8 mouse cellular contexts compared by ENCODE assay signal in the genomic region with DNA sequence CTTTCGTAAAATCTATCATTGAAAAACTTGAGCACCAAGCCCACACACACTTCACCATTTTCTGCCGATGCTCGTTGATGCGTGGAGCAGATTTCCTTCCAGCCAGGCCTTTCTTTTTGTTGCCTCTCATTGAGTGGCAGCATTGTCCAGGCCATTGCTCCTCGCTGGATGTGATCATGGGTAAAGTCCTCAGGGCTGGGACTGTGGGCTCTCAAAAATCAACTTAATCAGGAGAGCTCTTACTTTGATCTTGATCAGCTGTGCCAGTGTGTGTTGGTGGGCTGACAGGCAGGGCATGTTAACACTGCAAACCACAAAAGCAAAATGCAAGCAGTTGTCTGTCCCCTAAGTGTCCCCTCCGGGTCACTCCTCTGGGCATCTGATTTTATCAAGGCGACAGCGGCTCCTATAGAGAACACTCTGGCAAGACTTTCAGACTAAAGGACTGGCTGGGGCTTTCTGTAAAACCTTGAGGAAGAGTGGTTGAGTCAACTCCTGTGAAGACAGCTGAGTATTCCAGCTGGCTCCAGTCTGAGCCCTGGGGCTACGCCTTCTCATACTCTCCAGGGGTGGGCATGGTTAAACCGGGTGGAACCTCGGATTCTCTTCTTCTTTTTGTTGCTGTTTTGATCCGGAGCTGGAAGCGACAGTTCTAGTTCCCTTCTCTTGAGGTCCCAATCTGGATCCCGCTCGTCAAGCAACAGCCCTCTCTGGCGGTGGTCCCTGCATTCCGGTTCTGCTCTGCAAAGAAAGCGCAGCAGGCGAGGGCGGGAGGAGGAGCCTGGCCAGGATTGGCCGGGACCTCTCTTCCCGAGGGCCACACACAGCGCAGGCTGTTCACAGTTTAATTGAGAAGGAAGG. TPM values are rescaled to one million over a fixed set of nuclear protein-coding genes. Genes with fewer than 3 reads are reported as not detected.
DNase-seq lines count a peak whose midpoint lies in the region; ATAC-seq lines count a peak whose summit lies in the region.

No protein-coding gene starts in this region.

- peak; percentile 14 to 27 for DNase-seq in adrenal gland, adult (ENCODE audit: inconsistent age in 2 of 2, low spot score in 1 of 2)
- DNase-seq in adrenal gland, adult 18-20 months (ENCODE audit: low spot score in 2 of 2), result no peak
- DNase-seq in T-cell, adult 2 months (ENCODE audit: low spot score), result no peak

- peak overlapping the region; percentile 47 for H3K4me2 ChIP-seq in embryonic facial prominence, embryonic 15.5 days (replicated peaks)
- peak overlapping the region; percentile 74 for H3K4me2 ChIP-seq in heart, embryonic 13.5 days
- peak overlapping the region; percentile 59 for H3K4me2 ChIP-seq in kidney, embryonic 15.5 days
- peak overlapping the region; percentile 52 for H3K4me2 ChIP-seq in liver, embryonic 16.5 days (ENCODE audit: low read depth, low read length)
- H3K4me2 ChIP-seq in neural tube, embryonic 13.5 days, result peak overlapping the region; percentile 51

- no peaks in the 10 kb centered on the region for H3K36me3 ChIP-seq in embryonic facial prominence, embryonic 15.5 days
- no peaks in the 10 kb centered on the region for H3K36me3 ChIP-seq in heart, embryonic 13.5 days
- H3K36me3 ChIP-seq in kidney, embryonic 15.5 days, result no peaks in the 10 kb centered on the region
- no peaks in the 10 kb centered on the region for H3K36me3 ChIP-seq in liver, embryonic 16.5 days (ENCODE audit: control insufficient read depth, insufficient read depth)
- no peaks in the 10 kb centered on the region for H3K36me3 ChIP-seq in neural tube, embryonic 13.5 days

- ATAC-seq in embryonic facial prominence, embryonic 15.5 days (ENCODE audit: insufficient number of reproducible peaks, low FRiP score, low TSS enrichment, low read depth), result peak; percentile 87
- ATAC-seq in heart, embryonic 13.5 days (ENCODE audit: extremely low read depth, insufficient number of reproducible peaks, low FRiP score, low TSS enrichment), result no peak; the same call in 1 of the 2 replicates
- peak; percentile 97 for ATAC-seq in kidney, embryonic 15.5 days (replicated peaks; ENCODE audit: low FRiP score)
- ATAC-seq in liver, embryonic 16.5 days (ENCODE audit: low read depth), result peak; percentile 50; the same call in 1 of the 2 replicates
- peak; percentile 61 for ATAC-seq in neural tube, embryonic 13.5 days (ENCODE audit: low read depth)

- H3K9ac ChIP-seq in embryonic facial prominence, embryonic 15.5 days, result no peak overlapping the region
- peak overlapping the region; percentile 75 for H3K9ac ChIP-seq in heart, embryonic 13.5 days
- peak overlapping the region; percentile 18; the same call in 1 of the 2 replicates for H3K9ac ChIP-seq in kidney, embryonic 15.5 days
- no peak overlapping the region for H3K9ac ChIP-seq in liver, embryonic 16.5 days (ENCODE audit: low read depth, low read length)
- no peak overlapping the region for H3K9ac ChIP-seq in neural tube, embryonic 13.5 days

- H3K9me3 ChIP-seq in embryonic facial prominence, embryonic 15.5 days (replicated peaks), result no peaks in the 10 kb centered on the region
- H3K9me3 ChIP-seq in heart, embryonic 13.5 days, result no peaks in the 10 kb centered on the region
- H3K9me3 ChIP-seq in kidney, embryonic 15.5 days (replicated peaks), result no peaks in the 10 kb centered on the region
- H3K9me3 ChIP-seq in liver, embryonic 16.5 days (replicated peaks; ENCODE audit: control insufficient read depth, low read length), result no peaks in the 10 kb centered on the region
- no peaks in the 10 kb centered on the region for H3K9me3 ChIP-seq in neural tube, embryonic 13.5 days

- H3K27ac ChIP-seq in embryonic facial prominence, embryonic 15.5 days (replicated peaks), result peak overlapping the region; percentile 36; the same call in 1 of the 2 replicates
- no peak overlapping the region for H3K27ac ChIP-seq in heart, embryonic 13.5 days (replicated peaks)
- H3K27ac ChIP-seq in kidney, embryonic 15.5 days, result peak overlapping the region; percentile 80
- no peak overlapping the region for H3K27ac ChIP-seq in liver, embryonic 16.5 days (ENCODE audit: low read length)
- H3K27ac ChIP-seq in neural tube, embryonic 13.5 days (replicated peaks), result no peak overlapping the region

- WGBS in embryonic facial prominence, embryonic 15.5 days, result 13% methylated on average over 23 of the region's 23 CpGs
- 17% methylated on average over 23 of the region's 23 CpGs for WGBS in heart, embryonic 13.5 days
- WGBS in kidney, embryonic 15.5 days, result 16% methylated on average over 23 of the region's 23 CpGs
- 21% methylated on average over 23 of the region's 23 CpGs for WGBS in liver, embryonic 16.5 days (ENCODE audit: insufficient replicate concordance)
- 10% methylated on average over 23 of the region's 23 CpGs for WGBS in neural tube, embryonic 13.5 days

- peak overlapping the region; percentile 27 for H3K4me3 ChIP-seq in embryonic facial prominence, embryonic 15.5 days (replicated peaks)
- H3K4me3 ChIP-seq in heart, embryonic 13.5 days, result peak overlapping the region; percentile 47
- peak overlapping the region; percentile 29 for H3K4me3 ChIP-seq in kidney, embryonic 15.5 days (replicated peaks)
- peak overlapping the region; percentile 23; the same call in 1 of the 2 replicates for H3K4me3 ChIP-seq in liver, embryonic 16.5 days (ENCODE audit: low read depth, low read length)
- H3K4me3 ChIP-seq in neural tube, embryonic 13.5 days, result peak overlapping the region; percentile 18

- H3K27me3 ChIP-seq in embryonic facial prominence, embryonic 15.5 days, result no peaks in the 10 kb centered on the region
- H3K27me3 ChIP-seq in heart, embryonic 13.5 days (replicated peaks), result no peaks in the 10 kb centered on the region
- H3K27me3 ChIP-seq in kidney, embryonic 15.5 days, result no peaks in the 10 kb centered on the region
- no peaks in the 10 kb centered on the region for H3K27me3 ChIP-seq in liver, embryonic 16.5 days (ENCODE audit: control insufficient read depth, insufficient read depth, low read depth, low read length)
- no peaks in the 10 kb centered on the region for H3K27me3 ChIP-seq in neural tube, embryonic 13.5 days

- peaks cover 9% of the 10 kb centered on the region; the same call in 1 of the 2 replicates for H3K4me1 ChIP-seq in embryonic facial prominence, embryonic 15.5 days
- H3K4me1 ChIP-seq in heart, embryonic 13.5 days, result peaks cover 6% of the 10 kb centered on the region; the same call in 1 of the 2 replicates
- peaks cover 9% of the 10 kb centered on the region for H3K4me1 ChIP-seq in kidney, embryonic 15.5 days
- no peaks in the 10 kb centered on the region; the same call in 1 of the 2 replicates for H3K4me1 ChIP-seq in liver, embryonic 16.5 days (ENCODE audit: control insufficient read depth, low read depth, low read length)
- peaks cover 10% of the 10 kb centered on the region for H3K4me1 ChIP-seq in neural tube, embryonic 13.5 days (replicated peaks)

RNA-seq across cellular contexts. Expression of a gene that starts 8.8 kb away (rescaled TPM):
- total RNA-seq in adrenal gland, adult 18-20 months (2021), result not detected
- polyA plus RNA-seq in embryonic facial prominence, embryonic 15.5 days (2015; fragmentation: Nextera tagmentation; extraction: Ambion mirVana), result 0.59 and 1.3 TPM in 2 replicates
- polyA plus RNA-seq in heart, embryonic 13.5 days (2015; fragmentation: Nextera tagmentation; extraction: Ambion mirVana), result 0.11 TPM in 1 of 2 replicates, not detected in the other
- polyA plus RNA-seq in kidney, embryonic 15.5 days (2015; fragmentation: Nextera tagmentation; extraction: Ambion mirVana), result 0.17 and 0.47 TPM in 2 replicates
- not detected in 2 replicates for polyA plus RNA-seq in liver, embryonic 16.5 days (2015; fragmentation: Nextera tagmentation; extraction: Ambion mirVana)
- polyA plus RNA-seq in neural tube, embryonic 13.5 days (2015; fragmentation: Nextera tagmentation; extraction: Ambion mirVana), result 0.14 and 0.39 TPM in 2 replicates

RNA-seq across cellular contexts. Expression of a gene that starts 32.0 kb away (rescaled TPM):
- total RNA-seq in adrenal gland, adult 18-20 months (2021), result under 1 TPM in 1 of 2 experiments, not detected in 1; 0.23 TPM
- 0.25 and 0.40 TPM in 2 replicates for polyA plus RNA-seq in embryonic facial prominence, embryonic 15.5 days (2015; fragmentation: Nextera tagmentation; extraction: Ambion mirVana)
- not detected in 2 replicates for polyA plus RNA-seq in heart, embryonic 13.5 days (2015; fragmentation: Nextera tagmentation; extraction: Ambion mirVana)
- polyA plus RNA-seq in kidney, embryonic 15.5 days (2015; fragmentation: Nextera tagmentation; extraction: Ambion mirVana), result 37.4 TPM in 2 replicates
- polyA plus RNA-seq in liver, embryonic 16.5 days (2015; fragmentation: Nextera tagmentation; extraction: Ambion mirVana), result 0.07 and 0.24 TPM in 2 replicates
- polyA plus RNA-seq in neural tube, embryonic 13.5 days (2015; fragmentation: Nextera tagmentation; extraction: Ambion mirVana), result not detected in 2 replicates

RNA-seq across cellular contexts. Expression of a gene that starts 33.3 kb away (rescaled TPM):
- 10 to 100 TPM; 16.9 to 34.4 TPM for total RNA-seq in adrenal gland, adult 18-20 months (2021)
- 12.5 and 14.6 TPM in 2 replicates for polyA plus RNA-seq in embryonic facial prominence, embryonic 15.5 days (2015; fragmentation: Nextera tagmentation; extraction: Ambion mirVana)
- 12.5 and 13.2 TPM in 2 replicates for polyA plus RNA-seq in heart, embryonic 13.5 days (2015; fragmentation: Nextera tagmentation; extraction: Ambion mirVana)
- polyA plus RNA-seq in kidney, embryonic 15.5 days (2015; fragmentation: Nextera tagmentation; extraction: Ambion mirVana), result 66.6 and 67.2 TPM in 2 replicates
- 33.6 and 35.9 TPM in 2 replicates for polyA plus RNA-seq in liver, embryonic 16.5 days (2015; fragmentation: Nextera tagmentation; extraction: Ambion mirVana)
- polyA plus RNA-seq in neural tube, embryonic 13.5 days (2015; fragmentation: Nextera tagmentation; extraction: Ambion mirVana), result 63.6 and 66.2 TPM in 2 replicates

Comparison
In these comparisons a context has a peak if more than half of its experiments do, and no peak if none do; other contexts are left out.
1. DNase-seq: peak in adrenal gland, adult (2 of 2); none in adrenal gland, adult 18-20 months (0 of 2) and T-cell, adult 2 months (single experiment).
2. H3K27ac ChIP-seq: peak in embryonic facial prominence, embryonic 15.5 days (single experiment) and kidney, embryonic 15.5 days (single experiment); none in heart, embryonic 13.5 days (single experiment), liver, embryonic 16.5 days (single experiment) and neural tube, embryonic 13.5 days (single experiment).
3. H3K9ac ChIP-seq: peak in heart, embryonic 13.5 days (single experiment) and kidney, embryonic 15.5 days (single experiment); none in embryonic facial prominence, embryonic 15.5 days (single experiment), liver, embryonic 16.5 days (single experiment) and neural tube, embryonic 13.5 days (single experiment).
4. RNA of a gene that starts 32.0 kb away (polyA plus RNA-seq): 37.4 TPM in kidney, embryonic 15.5 days; 0.25 to 0.40 TPM in embryonic facial prominence, embryonic 15.5 days, 0.07 to 0.24 TPM in liver, embryonic 16.5 days, not detected in neural tube, embryonic 13.5 days and not detected in heart, embryonic 13.5 days; every median in the first group is over 10 times any median in the second.
5. Peak in every context shown above with its lines, with median percentiles within 50 percentile points of each other: H3K4me2 ChIP-seq and H3K4me3 ChIP-seq.